Mouse (Mus musculus) spleen, postnatal 14 days (tissue): ENCODE data around the gene Acp5.
"Not testable (repeated sequence)": the region's sequence is repeated elsewhere in the genome, so short reads cannot be mapped to it uniquely, and the experiment has no call there.

Source experiments
- DNase-seq, 2 experiments: peaks; one replicate each; pipeline ENCODE4 v3.0.0; 2021 to 2022; ENCODE audit warnings: low spot score in 2 of 2

Gene Acp5

GRCm38 (mm10) chr9:22135644-22136390 lies at the start of gene Acp5:
Acp5 (minus strand) TSS chr9:22135711.
- DNase-seq = no peak

DNA sequence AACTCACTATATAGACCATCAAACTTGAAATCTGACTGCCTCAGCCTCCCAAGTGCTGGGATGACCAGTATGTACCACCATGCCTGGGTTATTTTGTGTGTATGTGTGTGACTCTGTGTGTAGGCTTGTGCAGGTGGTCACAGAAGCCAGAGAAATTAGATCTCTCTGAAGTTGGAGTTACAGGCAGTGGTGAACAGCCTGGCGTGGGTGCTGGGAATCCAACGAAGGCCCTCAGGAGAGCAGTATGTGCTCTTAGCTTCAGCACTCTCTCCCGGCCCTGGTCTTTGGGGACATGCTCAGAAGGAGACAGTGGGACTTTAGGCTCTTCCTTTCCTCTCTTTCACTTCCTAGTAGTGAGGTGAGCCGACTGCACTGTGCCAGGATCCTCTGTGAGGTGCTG lies 36.8 kb upstream of the Acp5 start:
- DNase-seq = no peak

DNA sequence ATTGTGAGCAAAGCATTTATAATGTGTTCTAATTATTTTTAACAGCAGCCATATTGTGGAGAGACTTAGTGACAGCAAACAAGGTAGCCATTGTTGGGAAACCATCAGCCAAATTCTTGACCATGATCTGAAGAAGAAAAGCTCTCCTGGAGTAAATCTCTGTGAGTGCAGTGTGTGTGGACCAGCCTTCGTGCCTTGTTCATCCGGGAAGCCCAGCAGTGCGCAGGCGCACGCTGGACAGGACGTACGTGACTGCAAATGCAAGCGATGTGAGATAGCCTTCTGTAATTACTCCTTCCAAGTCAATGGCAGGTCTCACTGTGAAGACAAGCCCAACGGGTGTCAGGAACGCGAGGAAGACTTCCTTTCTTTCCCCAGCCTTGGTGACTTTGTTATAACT lies 33.8 kb upstream of the Acp5 start:
- no peak for DNase-seq

GRCm38 (mm10) chr9:22167751-22168150 lies 32.2 kb upstream of the Acp5 start:
- DNase-seq = no peak

- no peak for DNase-seq
These were observed 31.2 kb upstream of the Acp5 start for GRCm38 (mm10) chr9:22166686-22167085.

- DNase-seq = no peak
These were observed 30.5 kb upstream of the Acp5 start for GRCm38 (mm10) chr9:22165964-22166363.

- DNase-seq = no peak
These were observed 29.5 kb upstream of the Acp5 start for GRCm38 (mm10) chr9:22164711-22165668.

GRCm38 (mm10) chr9:22162912-22163311 lies 27.4 kb upstream of the Acp5 start:
- DNase-seq = no peak

GRCm38 (mm10) chr9:22162305-22162704 lies 26.8 kb upstream of the Acp5 start:
- DNase-seq = no peak

GRCm38 (mm10) chr9:22161299-22161698 lies 25.8 kb upstream of the Acp5 start:
- no peak for DNase-seq

GRCm38 (mm10) chr9:22157516-22158265 lies 22.2 kb upstream of the Acp5 start:
- no peak for DNase-seq

DNA sequence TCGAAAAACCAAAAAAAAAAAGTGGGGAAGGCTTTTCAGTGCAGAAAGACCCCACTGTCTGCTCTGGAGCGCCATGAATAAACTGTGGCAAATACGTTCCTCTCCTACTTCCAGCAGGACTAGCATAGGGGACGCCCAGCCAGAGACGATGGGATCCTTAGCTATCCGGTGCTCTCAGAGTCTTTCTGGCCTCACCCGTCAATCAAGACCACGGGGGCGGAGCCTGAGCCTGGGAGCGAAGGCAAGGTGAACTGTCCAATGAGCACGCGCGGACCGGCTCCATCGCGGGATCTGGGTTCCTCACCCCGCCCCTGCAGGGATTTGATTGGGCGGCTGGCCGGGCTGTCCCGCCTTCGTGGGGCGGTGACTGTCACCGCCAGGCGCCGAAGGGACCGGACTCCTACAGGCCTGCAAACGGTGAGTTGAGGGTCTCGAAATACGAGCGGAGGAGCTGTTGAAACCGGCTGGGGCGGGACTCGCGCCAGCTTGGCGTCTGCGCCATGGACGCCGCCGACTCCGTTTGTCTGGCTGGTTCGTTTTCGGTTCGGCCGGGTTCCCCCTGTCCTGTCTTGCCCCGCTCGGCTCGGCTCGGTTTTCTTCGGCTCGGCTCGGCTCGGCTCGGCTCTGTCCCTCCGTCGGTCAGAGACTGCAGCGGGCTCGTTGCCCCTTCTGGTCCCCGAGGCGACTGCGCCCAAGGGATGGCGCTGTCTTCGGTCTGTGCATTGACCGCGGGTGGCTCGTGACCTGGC lies 21.2 kb upstream of the Acp5 start, which contains the start of gene Pigyl:
Pigyl (plus strand) TSS at position 350 of the 749 bp plus-strand sequence.
- peak; percentile 99 for DNase-seq

DNA sequence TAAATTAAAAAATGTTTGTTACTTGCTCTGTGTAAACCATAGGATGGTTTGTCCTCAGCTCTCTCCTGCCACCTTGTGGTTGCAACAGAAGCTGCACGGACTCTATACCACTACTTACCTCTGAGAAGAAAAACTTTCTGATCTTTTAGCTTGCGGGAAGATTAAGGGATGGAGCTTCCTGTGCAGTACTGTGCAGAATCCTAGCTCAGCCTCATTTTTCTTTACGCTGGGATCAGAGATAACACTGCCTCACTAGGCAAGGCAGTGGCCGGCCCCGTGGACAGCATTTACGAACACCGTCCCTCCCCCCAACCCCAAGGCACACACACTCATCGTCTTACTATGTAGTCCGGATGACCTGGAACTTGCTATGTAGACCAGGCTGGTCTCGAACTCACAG lies 20.1 kb upstream of the Acp5 start:
- DNase-seq = peak; percentile 55 to 76

DNA sequence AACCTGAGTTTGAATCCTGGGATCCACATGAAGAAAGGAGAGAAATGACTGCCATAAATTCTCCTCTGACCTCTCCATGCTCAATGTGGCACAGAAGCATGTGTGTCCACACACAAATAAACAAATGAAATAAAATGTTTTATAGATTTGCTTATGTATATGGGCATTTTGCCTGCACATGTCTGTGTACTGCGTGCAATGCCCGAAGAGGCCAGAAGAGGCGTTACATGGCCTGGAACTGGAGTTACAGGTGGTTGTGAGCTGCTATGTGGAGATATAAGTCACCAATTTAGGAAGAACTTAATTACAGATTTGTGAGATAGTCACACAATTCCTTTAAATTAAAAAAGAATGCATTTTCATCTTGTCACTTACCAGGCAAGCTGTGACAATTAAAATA lies 18.3 kb upstream of the Acp5 start:
- no peak for DNase-seq

DNA sequence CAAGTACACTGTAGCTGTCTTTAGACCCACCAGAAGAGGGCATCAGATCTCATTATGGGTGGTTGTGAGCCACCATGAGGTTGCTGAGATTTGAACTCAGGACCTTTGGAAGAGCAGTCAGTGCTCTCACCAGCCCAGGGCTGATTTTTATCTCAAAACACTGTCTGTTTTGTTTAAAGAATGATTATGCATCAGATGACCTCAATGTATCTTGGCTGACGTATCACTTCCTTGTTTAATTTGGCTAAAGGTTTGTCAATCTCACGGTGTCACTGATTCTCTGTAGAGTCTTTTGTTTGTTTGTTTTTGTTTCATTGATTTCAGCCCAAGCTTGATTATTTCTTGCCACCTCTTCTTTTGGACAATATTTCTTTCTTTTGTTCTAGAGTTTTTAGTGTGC lies 15.4 kb upstream of the Acp5 start:
- DNase-seq = no peak

- DNase-seq = not testable (repeated sequence)
These were observed 14.8 kb upstream of the Acp5 start for GRCm38 (mm10) chr9:22150249-22150693.

GRCm38 (mm10) chr9:22149426-22150248 lies 14.1 kb upstream of the Acp5 start:
- DNase-seq = no peak

- no peak for DNase-seq
These were observed 8.9 kb upstream of the Acp5 start for GRCm38 (mm10) chr9:22144304-22144965.
